Mouse (Mus musculus) spleen, postnatal 4 days (tissue): ENCODE data around the gene Tpcn2.

Experiments
- DNase-seq, 2 experiments: peaks; one replicate each; pipeline ENCODE4 v3.0.0; 2022; ENCODE audit warnings: low spot score in 2 of 2

Tpcn2 gene

DNA sequence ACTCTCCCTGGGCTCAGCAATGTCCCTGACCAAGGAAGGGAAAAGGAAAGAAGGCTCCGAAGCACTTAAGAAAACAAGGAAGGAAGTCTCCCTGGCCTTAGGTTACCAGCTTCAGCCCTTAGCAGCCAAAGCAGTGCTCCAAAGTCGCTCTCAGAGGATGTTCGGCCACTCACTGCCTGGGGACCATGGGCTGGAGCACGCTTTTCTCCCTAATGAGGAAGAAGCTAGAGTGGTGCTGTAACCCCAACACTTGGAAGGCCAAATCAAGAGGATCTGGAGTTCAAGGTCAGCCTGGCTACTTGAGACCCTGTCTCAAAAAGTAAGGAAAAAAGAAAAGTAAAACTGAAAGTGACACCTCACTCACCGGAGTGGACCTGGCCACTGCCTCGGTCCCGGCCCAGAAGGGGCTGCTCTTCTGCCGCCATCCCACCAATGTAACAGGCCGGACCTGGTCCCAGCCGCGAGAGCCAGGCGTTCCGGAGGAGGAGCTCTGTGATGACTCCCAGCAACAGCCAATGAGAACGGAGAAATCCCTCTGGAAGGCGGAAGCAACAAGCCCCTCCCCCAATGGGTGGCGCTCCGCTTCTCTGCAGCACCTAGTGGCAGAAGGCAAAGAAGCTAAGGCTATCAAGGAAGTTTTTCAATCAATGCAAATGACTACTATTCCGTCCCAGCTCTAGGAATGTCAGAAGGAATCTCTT, at the start of gene Tpcn2:
TSS of gene Tpcn2 (minus strand) at position 525 of the 701 bp plus-strand sequence.
- peak; percentile 88 to 91 for DNase-seq

DNA sequence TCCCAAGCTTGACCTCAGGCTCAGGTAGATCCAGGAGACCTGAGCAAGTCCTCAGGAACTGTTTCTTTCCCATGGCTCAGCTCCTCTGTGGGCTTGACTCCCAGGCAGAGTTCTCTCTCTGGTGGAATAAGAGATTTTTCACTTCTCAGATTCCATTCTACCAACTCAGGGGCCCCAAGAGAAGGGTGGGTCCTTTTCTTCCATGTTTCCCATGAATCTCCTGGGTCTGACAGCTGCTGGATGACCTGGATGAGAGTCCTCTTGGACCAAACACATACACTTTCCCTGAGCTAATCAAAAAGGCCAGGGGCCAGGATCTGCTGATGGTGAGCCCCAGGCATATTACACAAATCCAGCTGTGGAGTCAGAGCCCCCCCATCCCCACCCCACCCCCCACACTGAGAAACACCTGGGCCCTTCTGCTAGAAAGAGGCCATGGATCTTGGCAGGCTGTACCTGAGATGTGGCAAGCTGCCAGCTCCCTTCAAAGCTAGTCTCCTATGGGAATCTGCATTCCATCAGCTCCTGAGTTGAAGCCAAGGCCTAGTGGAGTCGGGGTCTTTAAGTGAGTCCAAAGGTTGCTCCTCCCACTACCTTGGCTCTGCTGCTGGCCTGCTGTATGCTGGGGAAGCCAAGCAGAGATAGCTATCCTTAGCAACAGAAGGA, 48.7 kb upstream of the Tpcn2 start:
- DNase-seq = no peak

DNA sequence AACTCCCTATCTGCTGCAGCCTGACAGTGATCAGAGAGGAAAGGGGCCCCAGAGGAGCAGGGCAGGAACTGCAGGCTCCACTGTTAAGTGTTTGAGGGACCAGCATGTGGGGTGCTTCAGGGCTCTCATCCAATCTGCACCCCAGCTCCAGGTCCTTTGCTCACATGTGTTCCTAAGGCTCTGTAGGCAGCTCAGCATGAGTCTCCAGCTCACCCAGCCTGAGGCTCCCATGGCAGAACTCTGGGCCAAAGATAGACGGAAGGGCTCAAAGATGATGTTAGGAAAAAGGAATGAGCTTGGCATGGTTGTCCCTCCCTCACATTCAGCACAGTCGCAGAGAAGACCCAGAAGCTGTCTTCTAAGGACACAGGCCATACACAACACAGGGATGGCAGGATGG, 46.8 kb upstream of the Tpcn2 start:
- no peak for DNase-seq

DNA sequence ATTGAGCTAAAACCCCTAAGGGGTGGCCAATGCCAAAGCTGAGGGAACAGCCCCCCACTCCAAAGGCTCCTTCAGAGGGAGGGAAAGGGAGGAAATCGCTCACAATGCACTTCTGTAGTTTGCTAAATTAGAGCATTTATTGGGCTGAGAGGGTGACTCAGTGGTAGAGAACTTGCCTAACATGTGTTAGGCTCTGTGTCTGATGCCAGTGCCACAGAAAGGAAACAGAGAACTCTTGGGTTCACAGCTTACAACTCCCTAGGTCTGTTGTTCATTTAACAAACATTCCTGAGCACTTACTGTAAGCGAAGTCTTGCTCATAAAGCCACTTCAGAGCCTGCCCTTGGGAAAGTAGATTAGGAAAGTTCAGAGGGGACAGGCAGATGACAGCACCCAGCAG, 46.2 kb upstream of the Tpcn2 start:
- DNase-seq = no peak

DNA sequence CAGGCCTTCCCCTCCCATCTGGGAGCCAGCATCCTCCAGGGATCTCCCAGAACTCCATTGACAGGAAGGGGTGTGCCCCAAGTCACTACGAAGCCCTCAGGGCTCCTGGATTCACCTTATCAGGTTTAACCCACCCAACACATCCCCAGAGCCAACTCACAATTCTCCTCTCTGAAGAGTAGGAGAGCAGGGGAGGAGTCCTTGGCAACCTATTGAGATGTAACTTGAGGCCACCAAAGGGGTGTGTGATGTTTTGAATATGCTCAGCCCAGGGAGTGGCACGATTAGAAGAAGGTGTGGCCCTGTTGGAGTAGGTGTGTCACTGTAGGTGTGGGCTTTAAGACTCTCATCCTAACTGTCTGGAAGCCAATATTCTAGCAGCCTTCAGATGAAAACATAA, 41.9 kb upstream of the Tpcn2 start:
- DNase-seq = no peak

DNA sequence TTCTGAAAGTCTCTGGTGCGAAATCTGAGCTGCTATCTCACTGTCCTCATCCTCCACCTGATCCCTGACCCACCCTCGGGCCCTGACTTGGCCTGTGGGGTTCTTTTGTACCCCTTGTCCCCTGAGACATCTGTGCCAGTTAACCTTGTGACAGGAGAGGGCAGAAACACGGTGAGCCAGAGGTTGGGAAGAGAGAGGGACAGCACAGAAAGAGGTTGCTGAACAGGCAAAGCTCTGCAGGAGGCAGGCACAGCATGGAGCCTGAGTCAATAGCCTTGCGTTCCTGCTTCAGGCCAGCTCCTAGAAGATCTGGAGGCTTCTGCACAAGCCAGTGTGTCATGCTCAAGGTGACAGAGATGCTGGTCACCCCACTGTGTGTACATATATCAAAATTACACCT, 39.8 kb upstream of the Tpcn2 start:
- no peak for DNase-seq

DNA sequence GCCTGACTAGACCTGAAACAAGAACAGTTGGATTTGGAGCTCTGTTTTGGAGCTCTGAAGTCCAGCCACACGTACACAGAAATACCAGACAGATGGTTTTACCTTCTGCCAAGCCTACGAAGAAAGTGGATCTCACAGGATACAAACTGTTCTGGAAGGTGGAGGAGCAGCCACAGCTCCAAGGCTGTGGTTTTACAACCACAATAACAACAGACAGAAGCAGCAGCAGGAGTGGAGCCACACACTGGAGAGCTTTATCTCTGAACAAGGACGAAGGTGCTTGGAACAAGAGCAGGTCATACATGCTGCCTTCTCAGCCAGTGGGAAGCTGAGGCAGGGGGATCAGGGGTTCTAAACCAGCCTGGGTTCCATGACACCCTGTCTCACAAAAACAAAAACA, 35.7 kb upstream of the Tpcn2 start:
- no peak for DNase-seq

DNA sequence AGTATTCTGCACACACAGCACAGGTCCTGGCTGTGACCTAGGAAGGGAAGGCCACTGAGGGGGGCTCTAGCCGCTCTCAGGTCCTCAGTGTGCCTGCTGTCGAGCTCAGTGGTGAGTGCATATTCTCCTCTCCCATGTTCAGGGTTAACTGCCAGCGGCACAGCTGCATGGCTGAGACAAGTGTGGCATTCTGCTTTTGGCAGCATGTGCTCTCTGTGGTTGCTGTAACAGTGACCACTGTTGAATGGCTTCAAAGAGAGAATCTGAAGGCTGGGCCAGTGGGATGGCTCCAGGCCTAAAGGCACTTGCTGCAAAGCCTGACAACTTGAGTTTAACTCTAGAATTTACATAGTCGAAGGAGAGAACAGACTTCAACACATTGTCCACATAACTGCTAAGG, 33.7 kb upstream of the Tpcn2 start:
- DNase-seq = no peak

DNA sequence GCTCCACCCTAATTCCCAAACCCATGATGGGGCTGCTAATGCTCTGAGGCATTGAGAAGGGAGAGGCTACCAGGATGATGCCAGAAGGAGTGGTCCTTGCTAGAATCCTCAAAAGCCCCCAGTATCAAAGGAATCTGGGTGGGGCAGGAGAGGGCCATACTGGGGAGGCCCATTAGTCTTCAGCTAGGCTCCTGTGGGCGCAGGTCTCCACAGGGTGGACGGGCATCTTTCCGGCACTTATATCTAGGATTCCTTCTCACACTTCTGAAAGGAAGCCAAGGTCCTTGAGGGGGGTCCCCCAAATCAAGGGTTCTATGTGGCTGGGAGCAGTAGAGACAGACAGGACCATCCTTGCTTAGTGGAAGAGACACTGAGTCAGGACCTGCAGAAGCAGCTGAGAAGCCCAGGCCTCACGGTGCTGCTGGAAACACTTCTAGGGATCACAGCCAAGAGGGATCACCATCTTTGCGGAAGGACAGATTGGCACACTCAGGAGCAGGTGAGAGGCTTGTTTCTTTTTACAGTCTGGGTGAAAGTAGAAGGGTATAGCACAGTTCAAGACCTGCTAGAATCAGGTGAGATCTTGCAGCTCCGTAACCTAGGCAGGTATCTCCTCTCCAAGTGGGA, 31.1 kb upstream of the Tpcn2 start, which contains the start of gene Mrgprd:
TSS of gene Mrgprd (plus strand) at position 51 of the 627 bp plus-strand sequence.
- DNase-seq = no peak

DNA sequence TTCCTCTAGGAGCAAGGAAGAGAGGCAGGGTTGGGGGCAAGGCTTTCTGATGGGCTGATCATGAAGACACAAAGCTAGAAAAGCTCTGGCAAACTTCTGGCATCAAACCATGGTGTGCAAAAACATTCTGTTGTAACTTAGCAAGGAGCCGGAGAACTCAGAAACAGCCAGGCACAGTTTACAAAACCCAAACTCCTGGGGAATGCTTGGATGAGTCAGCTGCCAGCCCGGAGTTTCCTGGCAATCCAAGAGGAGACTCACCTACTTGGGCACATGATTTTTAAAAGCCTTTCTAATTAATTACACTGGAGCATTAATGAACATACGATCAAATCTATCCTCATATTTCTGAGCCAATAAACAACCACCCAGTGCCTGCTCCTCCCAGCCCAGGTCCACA, 28.3 kb upstream of the Tpcn2 start:
- DNase-seq = no peak

DNA sequence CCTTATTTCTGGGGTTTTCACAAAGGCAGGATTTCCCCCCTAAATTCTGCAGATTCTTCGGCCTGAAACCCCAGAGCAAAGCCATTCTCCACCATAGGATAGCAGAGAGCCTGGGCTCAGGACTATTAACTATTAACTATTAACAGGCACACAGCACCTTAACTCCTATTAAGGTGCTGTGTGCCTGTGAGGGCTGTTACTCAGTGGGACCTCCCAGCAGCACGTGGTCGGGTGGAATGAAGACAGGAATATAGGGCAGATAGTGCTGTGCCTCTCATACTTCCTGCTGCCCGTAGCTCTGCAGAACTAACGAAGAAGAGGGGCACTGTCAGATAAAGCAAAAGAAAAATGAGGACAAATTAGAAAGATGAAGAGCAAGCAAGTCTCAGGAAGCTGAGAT, 26.7 kb upstream of the Tpcn2 start:
- DNase-seq = no peak

DNA sequence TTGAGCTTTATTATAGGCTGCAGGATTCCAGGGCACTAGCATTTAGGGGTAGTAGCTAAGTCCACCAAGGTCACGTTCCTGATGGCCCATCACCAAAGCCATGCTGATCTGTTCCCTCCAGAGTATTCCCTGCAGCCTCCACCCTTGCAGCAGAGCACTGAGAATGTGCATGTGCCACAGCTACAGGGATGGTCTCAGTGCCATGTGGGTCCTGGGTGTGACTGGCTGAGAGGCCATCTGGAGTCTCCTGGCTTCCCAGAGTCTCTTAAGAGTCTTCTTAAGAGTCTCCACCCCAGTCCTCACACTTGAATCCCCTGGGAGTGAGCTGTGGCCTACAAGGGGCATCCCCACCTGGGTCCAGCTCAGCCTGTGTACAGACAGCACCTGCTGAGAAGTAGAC, 26.1 kb upstream of the Tpcn2 start:
- DNase-seq = no peak

DNA sequence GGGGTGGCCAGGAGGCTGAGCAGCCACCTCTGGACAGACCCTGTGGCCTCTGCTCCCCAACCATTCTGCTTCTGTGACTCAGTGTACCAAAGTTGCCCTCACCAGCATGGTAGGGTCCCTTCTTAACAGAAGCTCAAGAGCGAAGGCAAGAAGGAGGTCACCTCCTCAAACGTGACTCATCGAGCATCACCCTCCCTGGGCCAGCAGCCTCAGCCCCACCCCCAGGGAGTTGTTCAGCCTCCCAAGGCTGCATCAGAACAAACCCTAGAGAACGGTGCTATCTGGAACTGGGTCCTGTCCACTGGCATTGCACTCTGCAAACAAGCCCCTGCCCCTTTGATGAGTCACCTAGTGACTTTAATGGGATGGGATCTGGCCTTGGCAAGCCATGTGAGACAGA, 25.1 kb upstream of the Tpcn2 start:
- DNase-seq = no peak

DNA sequence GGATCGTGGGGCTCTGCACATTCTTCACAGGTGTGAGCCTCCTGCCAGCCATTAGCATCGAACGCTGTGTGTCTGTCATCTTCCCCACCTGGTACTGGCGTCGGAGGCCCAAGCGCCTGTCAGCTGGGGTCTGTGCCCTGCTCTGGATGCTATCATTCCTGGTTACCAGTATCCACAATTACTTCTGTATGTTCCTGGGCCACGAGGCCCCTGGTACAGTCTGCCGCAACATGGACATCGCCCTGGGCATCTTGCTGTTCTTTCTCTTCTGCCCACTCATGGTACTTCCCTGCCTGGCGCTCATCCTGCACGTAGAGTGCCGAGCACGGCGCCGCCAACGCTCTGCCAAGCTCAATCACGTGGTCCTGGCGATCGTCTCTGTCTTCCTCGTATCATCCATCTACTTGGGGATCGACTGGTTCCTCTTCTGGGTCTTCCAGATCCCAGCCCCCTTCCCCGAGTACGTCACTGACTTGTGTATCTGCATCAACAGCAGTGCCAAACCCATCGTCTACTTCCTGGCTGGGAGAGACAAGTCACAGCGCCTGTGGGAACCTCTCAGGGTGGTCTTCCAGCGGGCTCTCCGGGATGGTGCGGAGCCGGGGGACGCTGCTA, 24.4 kb upstream of the Tpcn2 start:
- DNase-seq = no peak

DNA sequence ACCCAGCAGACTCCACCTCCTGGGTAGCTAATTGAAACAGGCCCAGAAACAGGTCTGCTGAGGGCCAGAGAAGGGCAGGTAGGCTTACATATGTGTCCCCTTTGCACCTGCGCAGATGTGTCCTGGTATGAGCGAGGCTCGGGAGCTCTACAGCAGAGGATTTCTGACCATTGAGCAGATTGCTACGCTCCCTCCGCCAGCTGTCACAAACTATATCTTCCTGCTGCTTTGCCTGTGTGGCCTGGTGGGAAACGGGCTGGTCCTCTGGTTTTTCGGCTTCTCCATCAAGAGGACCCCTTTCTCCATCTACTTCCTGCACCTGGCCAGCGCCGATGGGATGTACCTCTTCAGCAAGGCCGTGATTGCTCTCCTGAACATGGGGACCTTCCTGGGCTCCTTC, 23.8 kb upstream of the Tpcn2 start:
- DNase-seq = no peak

DNA sequence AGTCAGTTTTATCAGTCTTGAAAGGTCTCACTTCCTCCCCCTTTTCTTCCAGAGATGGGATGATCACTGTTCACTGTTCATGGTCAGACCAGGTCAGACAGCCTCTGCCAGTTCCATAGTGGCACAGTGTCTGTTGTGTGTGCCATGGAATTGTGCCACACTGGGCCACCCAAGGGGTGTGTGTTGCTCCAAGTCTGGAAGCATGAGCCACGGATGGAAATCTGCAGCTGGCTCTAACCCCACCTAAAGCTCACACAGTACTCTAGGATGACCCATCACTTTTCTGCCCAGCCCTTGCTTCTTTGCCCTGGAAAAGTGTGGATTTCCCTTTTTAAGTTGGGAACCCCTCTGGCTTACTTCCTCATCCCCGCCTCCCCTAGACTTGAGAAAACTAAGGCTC, 20.3 kb upstream of the Tpcn2 start:
- no peak for DNase-seq

DNA sequence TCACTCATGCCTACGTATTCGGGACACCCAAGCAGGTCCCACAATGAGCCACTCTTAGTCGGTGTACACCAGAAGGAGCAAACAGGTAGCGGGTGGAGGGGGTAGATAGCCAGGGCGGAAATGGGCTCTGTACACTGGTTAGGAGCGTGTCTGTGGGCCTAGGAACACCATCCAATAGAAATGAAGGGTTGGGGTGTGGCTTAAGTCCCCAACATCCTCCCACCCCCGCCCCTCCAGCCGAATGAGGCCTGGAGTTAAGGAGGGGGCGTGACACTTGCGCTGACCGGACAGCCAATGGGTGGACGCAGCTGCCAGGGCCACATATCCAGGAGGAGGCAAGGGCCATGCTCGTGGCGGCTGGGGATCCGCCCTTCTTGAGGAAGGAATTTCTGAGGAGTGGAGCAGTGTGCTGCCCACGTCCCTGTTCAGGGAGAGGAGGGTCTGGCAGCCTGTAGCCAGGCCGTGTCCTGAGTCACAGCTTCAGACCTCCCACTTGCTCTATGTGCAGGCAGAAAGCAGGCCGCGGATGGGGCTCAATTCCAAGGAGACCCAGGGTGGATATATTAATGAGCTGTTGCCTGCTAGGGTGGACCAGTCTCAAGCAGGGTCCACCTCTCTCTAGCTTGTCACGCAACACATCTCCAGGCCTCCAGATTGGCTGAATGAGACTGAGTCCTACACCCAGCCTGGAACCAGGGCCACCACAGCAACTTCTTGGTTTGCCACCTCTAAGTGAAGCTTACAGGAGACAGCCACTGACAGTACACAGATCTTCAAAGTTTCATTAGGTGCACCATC, 18.9 kb upstream of the Tpcn2 start:
- DNase-seq = no peak

DNA sequence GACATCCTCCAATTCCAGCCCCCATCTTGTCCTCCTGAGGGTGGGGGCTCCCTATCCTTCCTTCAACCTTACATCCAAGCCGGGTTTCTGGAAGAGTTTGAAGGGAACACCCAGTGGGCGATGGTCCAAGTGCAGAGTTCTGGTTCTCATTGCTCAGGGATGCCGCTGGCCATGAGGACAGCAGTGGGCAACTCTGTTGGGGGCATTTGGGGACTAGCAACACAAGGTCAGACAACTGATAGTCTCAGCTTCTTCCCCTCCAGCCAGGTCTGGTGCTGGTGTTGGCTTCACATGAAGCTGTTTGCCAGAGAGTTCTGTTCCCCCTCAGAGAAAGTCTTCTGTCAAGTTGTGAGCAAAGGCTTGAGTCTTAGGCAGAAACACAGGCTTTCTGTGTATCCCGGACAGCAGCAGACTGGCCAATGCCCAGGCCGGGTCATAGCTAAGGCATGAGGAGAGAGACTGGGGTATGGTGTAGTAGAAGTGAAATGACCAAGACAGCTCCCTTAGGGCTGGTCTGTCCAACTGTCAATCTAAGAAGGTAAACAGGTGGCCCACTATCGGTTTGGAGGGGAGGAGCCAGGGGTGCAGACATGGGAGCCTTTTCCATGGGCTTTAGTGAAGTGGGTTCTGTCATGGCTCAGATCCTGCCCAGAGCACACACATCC, 17.7 kb upstream of the Tpcn2 start:
- no peak for DNase-seq

DNA sequence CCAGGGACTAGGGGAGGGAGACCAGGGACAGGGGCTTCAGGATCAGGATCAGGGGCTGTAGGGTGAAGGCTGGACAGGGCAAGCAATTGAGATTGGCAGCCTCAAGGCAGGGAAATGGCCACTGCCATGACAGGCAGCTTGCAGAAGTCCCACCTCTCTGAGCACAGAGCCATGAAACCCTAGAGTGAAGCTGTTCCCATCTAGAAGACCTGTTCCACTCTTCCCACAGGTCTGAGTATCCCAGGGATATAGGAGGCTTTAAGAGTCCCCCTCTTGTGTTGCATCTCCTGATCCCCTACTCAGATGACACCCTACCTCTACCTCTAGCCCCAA, 17.2 kb upstream of the Tpcn2 start:
- DNase-seq = no peak

DNA sequence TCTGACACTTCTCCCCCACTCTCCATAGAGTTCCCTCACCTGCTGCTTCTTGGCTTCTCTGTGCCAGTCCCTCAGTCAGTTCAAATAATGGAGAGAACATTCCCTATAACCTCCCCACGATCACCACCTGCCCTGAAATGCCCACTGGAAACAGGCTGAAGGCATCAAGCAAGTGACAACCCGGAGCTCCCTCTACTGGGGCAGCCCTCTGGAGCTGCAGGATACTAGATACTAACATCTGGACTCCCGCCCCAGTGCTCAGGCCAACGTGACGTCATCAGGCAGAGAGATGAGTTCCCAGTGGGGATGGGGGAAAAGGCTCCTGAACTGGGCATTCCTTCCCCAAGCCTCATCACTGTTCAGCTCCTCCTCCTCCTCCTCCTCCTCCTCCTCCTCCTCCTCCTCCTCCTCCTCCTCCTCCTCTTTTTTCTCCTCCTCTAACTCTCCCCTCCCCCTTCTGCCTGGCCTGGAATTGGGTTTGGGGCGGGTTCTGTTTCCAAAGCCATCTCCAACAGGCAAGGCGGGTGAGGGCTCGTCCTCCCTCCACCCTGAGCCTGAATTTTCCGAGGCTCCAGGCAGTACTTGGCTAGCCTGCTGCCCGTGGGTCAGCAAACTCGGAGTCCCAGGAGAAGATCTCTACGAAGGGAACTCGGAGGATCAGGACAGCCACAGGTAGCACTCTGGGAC, 16.7 kb upstream of the Tpcn2 start, which contains the start of gene Mrgprf:
TSS of gene Mrgprf (plus strand) at position 508 of the 687 bp plus-strand sequence.
- DNase-seq = no peak
